Mouse (Mus musculus) right cerebral cortex, adult 2 months (tissue): ENCODE results near the gene Bpifb5.
"Not testable (repeated sequence)": the region's sequence is repeated elsewhere in the genome, so short reads cannot be mapped to it uniquely, and the experiment has no call there.

Experiments used
- DNase-seq, 2 experiments: peaks; one replicate each; pipeline ENCODE4 v3.0.0; 2021 to 2022; ENCODE audit warnings: low spot score in 2 of 2

Bpifb5 gene

DNA sequence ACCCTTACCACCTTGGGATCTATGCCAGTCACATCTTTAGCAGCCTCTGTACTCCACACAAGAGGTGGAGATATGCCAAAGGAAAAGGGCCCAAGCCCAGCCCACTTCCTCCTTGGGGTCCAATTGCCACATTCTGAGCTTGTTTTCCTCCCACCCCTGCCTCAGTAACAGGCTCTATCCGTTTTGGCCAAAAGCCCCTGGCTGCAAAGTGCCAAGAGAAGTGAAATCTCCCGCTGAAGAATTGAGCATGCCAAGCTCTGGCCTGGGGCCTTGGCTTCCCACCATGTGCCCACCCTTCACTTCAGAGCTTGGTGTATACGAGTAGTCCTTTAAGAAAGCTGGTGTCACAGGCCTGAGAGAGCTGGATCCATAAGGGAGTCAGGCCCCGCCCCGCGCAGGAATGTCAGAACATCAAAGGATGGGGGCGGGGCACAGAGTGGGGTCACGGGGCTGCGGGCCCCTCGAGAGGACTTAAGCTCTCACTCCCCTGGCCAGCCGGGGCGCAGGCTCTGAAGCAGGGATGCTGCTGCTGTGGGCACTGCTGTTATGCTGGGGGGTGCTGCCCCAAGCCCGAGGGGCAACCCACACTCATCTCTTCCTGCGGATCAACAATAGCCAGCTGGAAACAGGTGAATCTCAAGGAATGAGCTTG lies at the start of gene Bpifb5:
Gene Bpifb5 (plus strand): TSS at position 478 of the 652 bp plus-strand sequence.
- DNase-seq: no peak

DNA sequence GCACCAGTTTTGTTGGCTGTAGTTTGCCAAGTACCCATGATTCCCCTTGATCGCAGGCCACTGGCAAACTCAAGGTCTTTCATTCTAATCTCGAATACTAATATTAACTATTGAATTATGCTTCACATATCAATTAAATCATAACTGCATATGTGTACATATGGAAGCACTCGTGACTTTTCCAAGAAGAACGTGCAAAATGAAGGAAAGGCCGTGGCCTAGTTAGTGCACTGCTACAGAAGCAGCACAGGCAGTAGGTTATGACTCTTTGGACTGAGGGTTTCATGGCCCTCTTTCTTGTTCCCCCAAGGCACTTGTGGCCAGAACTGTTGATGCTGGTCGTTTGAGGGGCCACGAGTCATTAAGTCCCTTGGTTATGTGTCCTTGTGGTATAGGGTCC lies 41.6 kb upstream of the Bpifb5 start:
- DNase-seq: not testable (repeated sequence)

GRCm38 (mm10) chr2:154183061-154183460 lies 40.5 kb upstream of the Bpifb5 start:
- DNase-seq: peak; percentile 36

GRCm38 (mm10) chr2:154185319-154185718 lies 38.2 kb upstream of the Bpifb5 start:
- no peak for DNase-seq

DNA sequence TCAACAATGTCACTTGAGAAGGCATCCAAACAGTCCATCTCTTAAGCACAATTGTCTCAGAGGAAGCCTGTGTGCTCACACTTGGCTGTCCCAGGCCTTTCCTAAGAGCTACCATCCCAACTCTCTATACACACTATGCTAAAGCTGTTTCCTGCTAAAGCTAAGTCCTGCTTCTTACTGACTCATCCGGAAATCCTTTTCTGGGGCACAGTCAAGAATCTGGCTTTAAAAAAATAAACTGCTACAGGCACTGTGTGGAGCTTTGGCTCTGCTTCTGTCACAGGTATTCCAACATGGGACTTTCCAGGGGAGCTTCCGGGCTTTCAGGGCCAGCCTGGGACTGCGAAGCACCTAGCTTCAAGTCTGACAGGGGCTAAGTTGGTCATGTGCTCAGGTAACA lies 37.8 kb upstream of the Bpifb5 start:
- DNase-seq: no peak

GRCm38 (mm10) chr2:154187468-154187867 lies 36.1 kb upstream of the Bpifb5 start:
- DNase-seq: no peak

GRCm38 (mm10) chr2:154189877-154190434 lies 33.6 kb upstream of the Bpifb5 start:
- no peak for DNase-seq

DNA sequence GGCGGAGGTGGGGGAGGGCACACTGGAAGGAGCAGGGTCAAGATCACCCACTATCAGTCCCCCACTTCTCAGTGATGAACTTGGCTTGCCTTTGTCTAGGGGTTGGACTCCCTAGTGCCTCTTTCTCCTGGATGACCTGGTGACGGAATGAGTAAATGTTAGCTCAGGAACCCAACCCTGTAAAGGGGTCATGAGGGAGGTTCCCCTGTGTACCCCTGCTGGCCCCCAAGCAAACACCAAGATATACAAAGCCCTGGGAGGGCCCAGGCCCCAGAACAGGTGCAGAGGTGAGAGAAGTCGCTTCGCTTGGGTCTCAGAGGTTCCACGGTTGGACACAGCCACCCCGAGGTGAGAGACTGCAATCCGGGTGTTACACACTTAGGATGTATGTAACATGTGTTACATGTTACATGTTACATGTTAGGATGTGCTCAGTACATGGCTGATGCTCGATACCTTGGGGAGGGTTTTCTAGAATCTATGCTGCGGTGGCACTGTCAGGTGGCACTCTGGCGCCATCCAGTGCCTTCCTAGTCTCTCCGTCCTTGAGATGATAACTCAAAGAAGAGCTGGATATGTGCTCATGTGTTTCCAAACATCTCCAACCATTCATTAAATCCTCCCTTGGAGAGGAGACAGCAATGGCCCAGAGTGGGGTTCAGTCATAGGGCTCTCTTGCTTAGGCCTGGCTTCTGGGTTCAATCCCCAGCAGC lies 32.8 kb upstream of the Bpifb5 start, which contains the start of gene Bpifb1:
Gene Bpifb1 (plus strand): TSS at position 273 of the 713 bp plus-strand sequence.
- DNase-seq: no peak

- DNase-seq: no peak
These were observed 31.4 kb upstream of the Bpifb5 start for GRCm38 (mm10) chr2:154192141-154192540.

DNA sequence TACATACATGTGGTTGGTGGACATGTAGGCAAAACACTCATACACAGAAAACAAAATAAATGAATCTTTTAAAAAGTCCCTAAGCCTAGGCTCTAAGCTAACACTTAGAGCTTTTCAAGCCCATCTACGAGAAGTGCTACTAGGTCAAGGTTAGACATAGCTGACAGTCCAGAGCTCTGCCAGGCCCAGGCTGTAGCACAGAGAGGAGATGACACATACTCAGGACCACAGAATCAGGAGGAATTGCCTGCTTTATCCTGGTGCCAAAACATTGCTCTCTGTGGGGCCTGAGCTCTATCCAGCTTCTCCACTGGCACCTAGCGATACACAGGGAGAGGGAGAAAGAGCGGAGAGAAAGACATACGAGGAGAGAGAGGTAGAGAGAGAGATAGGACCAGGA lies 30.5 kb upstream of the Bpifb5 start:
- DNase-seq: no peak

DNA sequence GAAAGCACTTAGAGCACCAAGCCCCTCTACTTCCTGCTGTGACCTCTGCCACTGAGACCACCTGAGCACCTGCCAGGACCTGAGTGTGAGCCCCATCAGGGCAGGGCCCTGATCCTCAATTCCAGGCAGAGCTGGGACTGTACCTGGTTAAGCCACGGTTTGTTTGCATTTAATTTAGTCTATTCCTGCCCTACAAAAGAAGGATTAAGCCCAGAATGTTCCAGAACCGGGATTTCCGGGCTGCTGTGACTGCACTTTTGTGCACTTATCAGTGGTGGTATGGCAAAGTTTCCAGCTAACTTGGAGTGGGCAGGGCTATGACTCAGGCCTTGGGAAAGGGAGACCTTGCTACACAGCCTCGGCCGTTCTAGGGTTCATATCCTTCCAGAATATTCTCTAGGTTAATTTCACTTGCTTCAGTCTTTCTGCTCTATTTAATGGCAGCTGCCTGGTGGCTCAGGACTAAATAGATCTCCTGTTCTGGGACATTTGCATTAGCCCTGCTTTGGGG lies 29.5 kb upstream of the Bpifb5 start:
- DNase-seq: no peak

DNA sequence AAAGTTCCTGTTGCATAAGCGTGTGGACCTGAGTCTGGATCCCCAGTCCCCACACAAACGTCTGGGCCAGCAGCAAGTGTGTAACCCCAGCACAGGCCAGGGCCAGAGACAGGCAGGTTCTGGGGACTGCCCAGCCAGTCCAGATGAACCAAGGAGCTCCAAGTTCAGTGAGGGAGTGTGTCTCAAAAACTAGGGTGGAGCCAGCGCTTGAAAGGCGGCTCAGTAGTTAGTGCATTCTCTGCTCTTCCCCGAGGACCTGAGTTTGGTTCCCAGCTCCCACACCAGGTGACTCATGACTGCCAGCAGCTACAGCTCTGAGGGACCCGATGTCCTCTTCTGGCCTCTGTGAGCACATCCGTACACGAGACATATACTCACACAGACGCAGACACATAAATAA lies 26.5 kb upstream of the Bpifb5 start:
- no peak for DNase-seq

DNA sequence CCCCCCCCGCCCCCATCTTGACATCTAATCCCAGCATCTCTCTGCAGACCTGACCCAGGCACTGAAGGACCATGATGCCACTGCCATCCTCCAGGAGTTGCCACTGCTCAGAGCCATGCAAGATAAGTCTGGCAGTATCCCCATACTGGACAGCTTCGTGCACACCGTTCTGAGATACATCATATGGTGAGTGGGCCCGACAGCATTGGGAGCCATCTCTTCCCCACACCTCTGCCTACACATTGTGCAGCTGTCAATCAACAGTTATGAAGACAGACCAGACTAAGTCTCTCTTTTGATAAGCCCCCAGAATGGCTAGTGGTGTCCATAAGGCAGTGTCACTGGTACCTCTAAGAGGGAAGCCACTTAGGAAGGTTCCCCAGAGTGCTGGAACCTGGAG lies 18.9 kb upstream of the Bpifb5 start:
- no peak for DNase-seq

DNA sequence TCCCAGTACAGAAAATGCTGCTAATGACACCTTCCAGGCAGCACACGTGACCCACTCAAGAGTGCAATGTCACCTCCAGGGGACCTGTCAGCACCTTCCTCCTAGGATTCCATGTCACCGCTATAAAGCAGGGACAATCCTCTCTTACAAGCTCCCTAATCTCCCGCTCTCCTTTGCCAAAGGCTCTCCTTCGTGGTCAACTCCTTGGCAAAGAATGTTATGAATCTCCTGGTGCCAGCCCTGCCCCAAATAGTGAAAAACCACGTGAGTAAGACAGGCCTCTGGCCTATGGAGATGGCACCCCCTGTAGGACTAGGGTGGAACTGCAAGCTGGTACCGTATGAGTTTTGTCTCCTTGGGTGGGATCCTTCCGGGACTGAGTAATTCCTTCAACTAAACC lies 16.6 kb upstream of the Bpifb5 start:
- DNase-seq: no peak

DNA sequence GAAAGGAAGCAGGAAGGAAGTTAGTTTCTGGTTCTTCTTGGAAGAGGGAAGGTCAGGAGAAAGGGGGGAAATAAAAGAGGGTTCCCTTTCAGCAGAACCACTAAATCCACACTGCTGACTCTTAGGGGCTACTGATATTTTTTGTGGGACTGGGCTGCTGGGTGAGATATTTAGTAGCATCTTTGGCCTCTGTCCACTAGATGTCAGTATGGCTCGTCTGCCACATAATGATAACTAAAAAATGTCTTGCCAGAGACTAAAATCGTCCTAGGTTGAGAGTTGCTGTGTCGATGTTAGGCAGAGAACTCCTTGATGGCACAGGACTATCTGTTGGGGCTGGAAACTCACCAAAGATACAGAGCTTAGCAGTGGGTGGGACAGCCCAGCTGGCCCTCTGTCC lies 14.4 kb upstream of the Bpifb5 start:
- peak; percentile 15 to 43 for DNase-seq

GRCm38 (mm10) chr2:154211121-154211520 lies 12.4 kb upstream of the Bpifb5 start:
- peak in 1 of 2 experiments; percentile 14 for DNase-seq

- peak; percentile 80 to 81 for DNase-seq
These were observed 11.7 kb upstream of the Bpifb5 start for GRCm38 (mm10) chr2:154211881-154212280.

GRCm38 (mm10) chr2:154215191-154215590 lies 8.4 kb upstream of the Bpifb5 start:
- peak; percentile 63 to 68 for DNase-seq

DNA sequence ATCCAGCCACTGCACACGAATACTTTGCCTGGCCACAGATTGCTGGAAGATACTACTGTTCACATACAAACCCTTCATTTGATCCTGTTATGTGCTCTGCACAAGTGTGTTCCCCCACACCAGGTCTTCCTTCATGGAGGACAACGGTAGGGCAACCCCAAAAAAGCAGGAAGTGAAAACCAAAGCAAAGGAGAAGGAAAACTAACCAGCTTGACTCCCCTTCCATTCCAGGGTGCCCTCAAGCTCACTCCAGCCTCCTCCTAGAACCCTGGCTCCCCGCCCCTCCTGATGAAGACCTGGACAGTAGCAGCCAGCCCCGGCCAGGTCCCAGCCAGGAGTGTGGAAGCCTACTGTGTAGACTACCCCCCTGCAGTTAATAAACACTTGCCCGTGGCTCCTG lies 3.6 kb upstream of the Bpifb5 start:
- DNase-seq: no peak

DNA sequence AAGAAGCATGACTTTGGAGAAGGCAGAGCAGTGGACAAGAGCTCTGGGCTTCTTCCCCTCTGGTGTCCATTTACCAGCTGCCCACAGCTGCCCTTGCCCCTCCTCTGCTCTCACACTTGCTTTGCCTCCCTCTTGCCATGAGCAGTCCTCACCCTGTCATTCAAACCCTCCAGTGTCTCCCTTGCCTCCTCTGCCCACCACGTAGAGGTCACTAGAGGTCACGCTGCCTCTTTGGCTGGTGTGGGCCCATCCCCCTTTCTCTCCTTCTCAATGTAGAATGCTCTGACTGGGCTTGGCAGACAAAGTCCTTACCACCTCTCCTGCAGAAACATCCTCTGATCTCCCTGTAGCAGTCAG lies 353 bp downstream of the Bpifb5 start:
- no peak for DNase-seq

DNA sequence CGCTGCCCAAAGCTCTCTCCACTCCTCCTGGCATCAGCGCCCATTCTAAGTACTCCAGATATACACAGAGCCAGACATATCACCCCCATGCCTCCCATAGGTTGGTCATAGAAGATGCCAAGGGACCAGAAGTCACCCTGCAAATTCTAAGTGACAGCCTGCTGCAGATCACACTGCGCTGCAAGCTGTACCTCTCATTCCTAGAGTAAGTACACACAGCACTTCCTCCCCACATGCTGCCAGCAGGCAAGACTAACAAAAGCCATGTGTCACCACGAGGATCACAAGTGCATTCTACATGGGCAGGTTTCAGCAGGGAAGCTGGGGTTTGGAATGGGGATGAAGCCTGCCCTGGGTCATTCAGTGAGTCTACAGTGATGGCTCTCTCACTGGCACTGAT lies 3.4 kb downstream of the Bpifb5 start:
- DNase-seq: no peak

DNA sequence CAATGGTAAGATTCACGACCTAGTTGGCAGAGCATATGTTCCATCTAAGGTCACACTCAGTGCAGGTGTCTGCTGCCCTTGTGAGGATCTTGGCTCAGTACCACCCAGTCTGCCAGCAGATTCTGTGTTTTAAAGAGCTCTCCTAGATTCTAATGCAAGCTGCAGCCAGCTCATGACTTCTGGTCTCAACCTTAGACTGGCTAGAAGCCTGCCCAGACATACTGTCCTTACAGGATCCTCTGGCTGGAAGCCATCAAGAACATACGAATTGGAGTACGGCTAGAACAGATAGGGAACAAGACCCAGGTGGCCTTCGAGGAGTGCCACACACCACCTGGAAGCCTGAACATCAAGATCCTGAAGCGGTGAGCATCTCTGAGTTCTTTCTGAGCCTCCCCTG lies 4.3 kb downstream of the Bpifb5 start:
- no peak for DNase-seq

DNA sequence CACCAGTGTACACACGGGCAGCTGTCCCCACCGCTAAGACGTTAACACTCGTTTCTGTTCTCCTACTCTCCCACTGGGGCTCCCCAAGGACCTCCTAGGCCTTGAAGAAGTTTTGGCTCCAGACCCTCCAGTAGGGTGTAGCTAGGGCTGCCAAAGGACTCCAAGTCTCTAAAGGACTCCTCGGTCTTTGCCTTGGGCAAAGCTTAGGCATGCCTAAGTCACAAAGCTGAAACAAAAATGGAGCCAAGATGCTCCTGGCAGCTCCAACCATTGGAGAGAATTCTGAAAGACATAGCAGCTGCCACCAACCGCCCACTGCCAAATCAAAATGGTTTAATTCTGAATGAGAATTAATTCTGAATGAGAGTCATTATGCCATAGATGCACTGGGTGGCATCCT lies 9.9 kb downstream of the Bpifb5 start:
- no peak for DNase-seq
